8 mouse cellular contexts compared by ENCODE assay signal in genomic region chr5:142964650-142965049, GRCm38 (mm10). TPM values are rescaled to one million over a fixed set of nuclear protein-coding genes. Genes with fewer than 3 reads are reported as not detected.
DNase-seq lines count a peak whose midpoint lies in the region; ATAC-seq and TF ChIP-seq lines count a peak whose summit lies in the region.
"Had no signal": no experiment of that assay in that cellular context is flagged by ENCODE, and none has a peak within 500 bp of the region (broad histone marks: within the 10 kb centered on the region; RNA-seq: fewer than 3 reads in every experiment).

No protein-coding gene starts in this region.

- H3K9ac ChIP-seq in forebrain, embryonic 13.5 days, result peak overlapping the region; percentile 99
- no peak overlapping the region for H3K9ac ChIP-seq in limb, embryonic 14.5 days (ENCODE audit: low read depth, low read length, severe bottlenecking)
- H3K9ac ChIP-seq: liver, embryonic 15.5 days had no signal

- H3K9me3 ChIP-seq in forebrain, embryonic 13.5 days (replicated peaks), result no peaks in the 10 kb centered on the region
- H3K9me3 ChIP-seq in limb, embryonic 14.5 days (ENCODE audit: control insufficient read depth, low read length), result no peaks in the 10 kb centered on the region
- H3K9me3 ChIP-seq: liver, embryonic 15.5 days had no signal

- peak overlapping the region; percentile 99 for H3K4me2 ChIP-seq in forebrain, embryonic 13.5 days
- H3K4me2 ChIP-seq in limb, embryonic 14.5 days (replicated peaks; ENCODE audit: low read depth, low read length, severe bottlenecking), result peak overlapping the region; percentile 96
- H3K4me2 ChIP-seq: liver, embryonic 15.5 days had no signal

- peak overlapping the region; percentile 41 for H3K4me3 ChIP-seq in testis, adult 2 months (ENCODE audit: control insufficient read depth, low read depth, low read length)
- peak overlapping the region; percentile 97 for H3K4me3 ChIP-seq in forebrain, embryonic 13.5 days
- H3K4me3 ChIP-seq in limb, embryonic 14.5 days (replicated peaks; ENCODE audit: low read length), result peak overlapping the region; percentile 79
- H3K4me3 ChIP-seq in cerebellum, adult 2 months (replicated peaks; ENCODE audit: insufficient read depth, low read depth, low read length), result no peak overlapping the region
- H3K4me3 ChIP-seq: liver, embryonic 15.5 days had no signal

- H3K4me1 ChIP-seq in testis, adult 2 months (ENCODE audit: control insufficient read depth, insufficient read depth, low read length), result peaks cover 45% of the 10 kb centered on the region
- peaks cover 56% of the 10 kb centered on the region for H3K4me1 ChIP-seq in forebrain, embryonic 13.5 days
- H3K4me1 ChIP-seq in limb, embryonic 14.5 days (ENCODE audit: control insufficient read depth, insufficient read depth, low read length), result peaks cover 16% of the 10 kb centered on the region
- H3K4me1 ChIP-seq in cerebellum, adult 2 months (ENCODE audit: control insufficient read depth, insufficient read depth, low read length), result no peaks in the 10 kb centered on the region

- no peaks in the 10 kb centered on the region for H3K27me3 ChIP-seq in testis, adult 2 months (ENCODE audit: control insufficient read depth, insufficient read depth, low read length)
- H3K27me3 ChIP-seq in forebrain, embryonic 13.5 days, result no peaks in the 10 kb centered on the region
- no peaks in the 10 kb centered on the region for H3K27me3 ChIP-seq in limb, embryonic 14.5 days (ENCODE audit: control insufficient read depth, insufficient read depth, low read length)
- peaks cover 2% of the 10 kb centered on the region; the same call in 1 of the 2 replicates for H3K27me3 ChIP-seq in cerebellum, adult 2 months (ENCODE audit: control insufficient read depth, insufficient read depth, low read length)

- DNase-seq in testis, postnatal 14 days (ENCODE audit: low spot score), result no peak
- DNase-seq in limb, embryonic 14.5 days (ENCODE audit: low spot score), result no peak
- DNase-seq in cerebellum, adult 2 months, result no peak
- DNase-seq in thymus, postnatal 14 days, result no peak
- no peak for DNase-seq in ovary, adult 18-20 months (ENCODE audit: low spot score)

- no peak for ATAC-seq in forebrain, embryonic 13.5 days
- ATAC-seq in limb, embryonic 14.5 days (ENCODE audit: low FRiP score, low read depth), result no peak

- no peak for TF ChIP-seq CTCF in testis, adult 2 months (IDR thresholded peaks at IDR 0.05; ENCODE audit: control insufficient read depth, insufficient read depth, insufficient replicate concordance, low read depth, low read length)
- no peak for TF ChIP-seq CTCF in cerebellum, adult 2 months (IDR thresholded peaks at IDR 0.05; ENCODE audit: borderline replicate concordance, insufficient read depth, low read depth, low read length)

- H3K36me3 ChIP-seq in testis, adult 2 months (ENCODE audit: control insufficient read depth, insufficient read depth, low read length), result no peaks in the 10 kb centered on the region
- peaks cover 35% of the 10 kb centered on the region for H3K36me3 ChIP-seq in forebrain, embryonic 13.5 days (ENCODE audit: poor library complexity, severe bottlenecking)
- peaks cover 44% of the 10 kb centered on the region for H3K36me3 ChIP-seq in limb, embryonic 14.5 days (ENCODE audit: control insufficient read depth, insufficient read depth, low read length)

- no peak for TF ChIP-seq POLR2A in testis, adult 2 months (IDR thresholded peaks at IDR 0.05; ENCODE audit: control insufficient read depth, low read depth, low read length)
- TF ChIP-seq POLR2A in limb, embryonic 14.5 days (IDR thresholded peaks at IDR 0.05; ENCODE audit: borderline replicate concordance, extremely low read depth, insufficient read depth, insufficient read length), result no peak
- no peak for TF ChIP-seq POLR2A in cerebellum, adult 2 months (IDR thresholded peaks at IDR 0.05; ENCODE audit: borderline replicate concordance, insufficient read depth, low read length)

- no peak overlapping the region for H3K27ac ChIP-seq in testis, adult 2 months (ENCODE audit: control insufficient read depth, insufficient read depth, low read depth, low read length)
- peak overlapping the region; percentile 98 for H3K27ac ChIP-seq in forebrain, embryonic 13.5 days
- no peak overlapping the region for H3K27ac ChIP-seq in limb, embryonic 14.5 days (replicated peaks; ENCODE audit: low read depth, low read length)
- no peak overlapping the region for H3K27ac ChIP-seq in cerebellum, adult 2 months (ENCODE audit: insufficient read depth, low read length)
- H3K27ac ChIP-seq: liver, embryonic 15.5 days had no signal

- 49% methylated on average over 6 of the region's 6 CpGs for WGBS in forebrain, embryonic 13.5 days
- WGBS in limb, embryonic 14.5 days, result 85% methylated on average over 6 of the region's 6 CpGs
- WGBS in cerebellum, adult 2 months, result 73% methylated on average over 6 of the region's 6 CpGs

RNA-seq across cellular contexts. Expression of gene Fscn1, which starts 4.5 kb away (rescaled TPM):
- 27.1 and 27.3 TPM in 2 replicates for polyA plus RNA-seq in testis, adult 2 months (2012; rRNA removed)
- 521 and 522 TPM in 2 replicates for polyA plus RNA-seq in forebrain, embryonic 13.5 days (2015; fragmentation: Nextera tagmentation; extraction: Ambion mirVana)
- polyA plus RNA-seq in limb, embryonic 14.5 days (2012; rRNA removed), result 395 and 512 TPM in 2 replicates
- 356 and 368 TPM in 2 replicates for polyA plus RNA-seq in limb, embryonic 14.5 days (2014; fragmentation: Nextera tagmentation; extraction: Ambion mirVana)
- 110 and 115 TPM in 2 replicates for polyA plus RNA-seq in cerebellum, adult 2 months (2012; rRNA removed)

RNA-seq across cellular contexts. Expression of gene Actb, which starts 58.1 kb away (rescaled TPM):
- polyA plus RNA-seq in testis, adult 2 months (2012; rRNA removed), result 1,383 and 1,491 TPM in 2 replicates
- 15,903 and 18,325 TPM in 2 replicates for polyA plus RNA-seq in forebrain, embryonic 13.5 days (2015; fragmentation: Nextera tagmentation; extraction: Ambion mirVana)
- polyA plus RNA-seq in limb, embryonic 14.5 days (2012; rRNA removed), result 2,733 and 3,354 TPM in 2 replicates
- polyA plus RNA-seq in limb, embryonic 14.5 days (2014; fragmentation: Nextera tagmentation; extraction: Ambion mirVana), result 14,101 and 14,367 TPM in 2 replicates
- polyA plus RNA-seq in cerebellum, adult 2 months (2012; rRNA removed), result 2,136 and 2,149 TPM in 2 replicates
